Mouse (Mus musculus): ENCODE measurements around the gene Krt34. TPM values are rescaled to one million over a fixed set of nuclear protein-coding genes. Genes with fewer than 3 reads are reported as not detected.

The Krt34 gene
- 1.1 and 2.6 TPM in 2 replicates for polyA plus RNA-seq (2015; fragmentation: Nextera tagmentation; extraction: Ambion mirVana)

DNA sequence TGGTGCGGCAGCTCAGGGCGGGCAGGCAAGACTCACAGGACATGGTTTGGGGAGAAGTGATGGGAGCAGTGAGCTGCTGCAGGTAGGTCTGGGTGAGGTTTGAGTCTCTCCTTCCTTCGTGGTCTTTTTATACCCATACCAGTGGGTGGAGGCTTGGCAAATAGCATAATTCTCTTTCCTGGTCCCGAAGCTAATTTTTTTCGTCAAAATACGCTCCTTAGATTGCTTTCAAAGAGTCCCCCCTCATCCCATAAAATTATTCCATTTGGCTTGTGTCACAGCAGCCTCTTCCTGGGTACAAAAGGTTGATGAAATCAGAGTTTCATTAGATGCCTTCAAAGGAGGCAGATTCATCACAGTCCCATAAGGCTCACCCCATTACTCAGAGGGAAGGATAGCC lies at the start of gene Krt34:
Gene Krt34, minus strand, starts transcription at position 101 of the 400 bp plus-strand sequence.
- no peaks in the 10 kb centered on the region for H3K4me1 ChIP-seq
- no peak for ATAC-seq (ENCODE audit: insufficient number of reproducible peaks, low FRiP score, low TSS enrichment, low read depth)
- no peaks in the 10 kb centered on the region for H3K9me3 ChIP-seq
- no peaks in the 10 kb centered on the region for H3K36me3 ChIP-seq
- H3K4me3 ChIP-seq: no peak within 1 kb of the TSS
- no peak within 1 kb of the TSS for H3K27ac ChIP-seq
- no peak within 1 kb of the TSS for H3K4me2 ChIP-seq
- WGBS: 81% methylated on average over 6 of the region's 6 CpGs
- no peaks in the 10 kb centered on the region for H3K27me3 ChIP-seq
- H3K9ac ChIP-seq: no peak within 1 kb of the TSS

GRCm38 (mm10) chr11:100088378-100089025 lies 47.1 kb upstream of the Krt34 start:
- no peak overlapping the region for H3K4me2 ChIP-seq
- no peak overlapping the region for H3K4me3 ChIP-seq
- H3K27me3 ChIP-seq: no peaks in the 10 kb centered on the region
- 58% methylated on average over 7 of the region's 7 CpGs for WGBS
- no peak overlapping the region for H3K9ac ChIP-seq
- no peaks in the 10 kb centered on the region for H3K4me1 ChIP-seq
- H3K36me3 ChIP-seq: no peaks in the 10 kb centered on the region
- ATAC-seq (ENCODE audit: insufficient number of reproducible peaks, low FRiP score, low TSS enrichment, low read depth): no peak
- no peak overlapping the region for H3K27ac ChIP-seq
- H3K9me3 ChIP-seq: no peaks in the 10 kb centered on the region

DNA sequence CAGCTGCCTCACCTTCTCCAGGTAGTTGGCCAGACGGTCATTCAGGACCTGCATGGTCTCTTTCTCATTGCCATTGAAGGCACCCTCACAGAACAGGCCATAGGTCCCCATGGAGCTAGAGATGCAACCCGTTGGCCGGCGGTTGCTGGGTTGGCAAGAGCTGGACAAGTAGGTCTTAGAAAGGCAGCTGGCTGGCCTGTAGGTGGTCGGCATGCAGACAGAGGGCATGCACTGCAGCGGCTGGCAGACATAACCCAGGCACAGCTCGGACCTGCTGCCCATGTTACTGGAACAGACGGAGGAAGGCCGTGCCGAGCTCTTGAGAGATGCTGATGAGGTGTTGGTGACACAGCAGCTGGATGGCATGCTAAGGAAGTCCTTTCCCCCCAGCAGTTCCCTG lies 46.5 kb upstream of the Krt34 start, which contains the start of gene Krt32:
Gene Krt32, minus strand, starts transcription at position 366 of the 400 bp plus-strand sequence.
- no peaks in the 10 kb centered on the region for H3K27me3 ChIP-seq
- 82% methylated on average over 10 of the region's 10 CpGs for WGBS
- no peak within 1 kb of the TSS for H3K4me3 ChIP-seq
- no peaks in the 10 kb centered on the region for H3K36me3 ChIP-seq
- no peaks in the 10 kb centered on the region for H3K9me3 ChIP-seq
- H3K4me2 ChIP-seq: no peak within 1 kb of the TSS
- no peaks in the 10 kb centered on the region for H3K4me1 ChIP-seq
- ATAC-seq (ENCODE audit: insufficient number of reproducible peaks, low FRiP score, low TSS enrichment, low read depth): no peak
- H3K27ac ChIP-seq: no peak within 1 kb of the TSS
- no peak within 1 kb of the TSS for H3K9ac ChIP-seq

- H3K27me3 ChIP-seq: no peaks in the 10 kb centered on the region
- no peaks in the 10 kb centered on the region for H3K9me3 ChIP-seq
- no peak overlapping the region for H3K4me3 ChIP-seq
- no peaks in the 10 kb centered on the region for H3K36me3 ChIP-seq
- no peak for ATAC-seq (ENCODE audit: insufficient number of reproducible peaks, low FRiP score, low TSS enrichment, low read depth)
- H3K4me2 ChIP-seq: no peak overlapping the region
- no peak overlapping the region for H3K9ac ChIP-seq
- H3K27ac ChIP-seq: no peak overlapping the region
- WGBS: 45% methylated on average over 1 of the region's 1 CpGs
- no peaks in the 10 kb centered on the region for H3K4me1 ChIP-seq
Observed at GRCm38 (mm10) chr11:100073873-100074272, 32.5 kb upstream of the Krt34 start.

GRCm38 (mm10) chr11:100067293-100068036 lies 26.1 kb upstream of the Krt34 start:
- no peak; the same call in 1 of the 2 replicates for ATAC-seq (ENCODE audit: insufficient number of reproducible peaks, low FRiP score, low TSS enrichment, low read depth)
- no peak overlapping the region for H3K4me3 ChIP-seq
- no peak overlapping the region for H3K9ac ChIP-seq
- no peaks in the 10 kb centered on the region for H3K9me3 ChIP-seq
- H3K27ac ChIP-seq: 0 out of 2 replicates have a peak overlapping the region, but pooled peaks have one; percentile 29
- H3K4me1 ChIP-seq: no peaks in the 10 kb centered on the region
- H3K27me3 ChIP-seq: no peaks in the 10 kb centered on the region
- no peak overlapping the region for H3K4me2 ChIP-seq
- 73% methylated on average over 17 of the region's 17 CpGs for WGBS
- no peaks in the 10 kb centered on the region for H3K36me3 ChIP-seq

GRCm38 (mm10) chr11:100066236-100067010 lies 25.1 kb upstream of the Krt34 start:
- no peak for ATAC-seq (ENCODE audit: insufficient number of reproducible peaks, low FRiP score, low TSS enrichment, low read depth)
- 65% methylated on average over 12 of the region's 12 CpGs for WGBS

DNA sequence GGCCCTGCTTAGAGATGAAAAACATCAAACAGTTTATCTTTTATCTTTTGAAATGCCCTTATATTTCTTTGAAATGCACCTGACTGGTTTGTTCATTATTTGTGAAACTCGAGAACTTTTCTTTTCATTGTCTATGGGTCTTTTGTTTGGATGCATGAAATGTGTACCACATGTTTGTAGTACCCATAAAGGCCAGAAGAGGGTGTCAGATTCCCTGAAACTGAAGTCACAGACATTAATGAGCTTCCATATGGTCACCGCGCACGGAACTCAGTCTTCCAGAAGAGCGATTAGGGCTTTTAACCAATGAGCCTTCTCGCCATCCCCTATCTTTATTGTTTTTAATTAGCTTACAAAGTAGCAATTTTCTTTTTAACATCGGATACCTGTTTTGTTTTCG lies 17.5 kb upstream of the Krt34 start:
- ATAC-seq (ENCODE audit: insufficient number of reproducible peaks, low FRiP score, low TSS enrichment, low read depth): no peak
- Histone ChIP-seq H3K4me2 (no peak overlapping the region), H3K36me3 (no peaks in the 10 kb centered on the region), H3K27ac (no peak overlapping the region), H3K4me1 (0 out of 2 replicates have a peak, but pooled peaks cover 2% of the 10 kb centered on the region), H3K27me3 (no peaks in the 10 kb centered on the region), H3K9ac (no peak overlapping the region), H3K9me3 (no peaks in the 10 kb centered on the region), H3K4me3 (no peak overlapping the region)
- 67% methylated on average over 8 of the region's 8 CpGs for WGBS

More at GRCm38 (mm10) chr11:100066236-100067010, 25.1 kb upstream of the Krt34 start:
- Histone ChIP-seq H3K9me3 (no peaks in the 10 kb centered on the region), H3K27ac (no peak overlapping the region), H3K4me2 (no peak overlapping the region), H3K4me1 (no peaks in the 10 kb centered on the region), H3K36me3 (no peaks in the 10 kb centered on the region), H3K4me3 (no peak overlapping the region), H3K9ac (no peak overlapping the region), H3K27me3 (no peaks in the 10 kb centered on the region)

GRCm38 (mm10) chr11:100055686-100056655 lies 14.6 kb upstream of the Krt34 start:
- Histone ChIP-seq H3K36me3 (no peaks in the 10 kb centered on the region), H3K4me2 (no peak overlapping the region), H3K4me3 (no peak overlapping the region), H3K27me3 (no peaks in the 10 kb centered on the region), H3K9me3 (no peaks in the 10 kb centered on the region), H3K4me1 (0 out of 2 replicates have a peak, but pooled peaks cover 2% of the 10 kb centered on the region), H3K9ac (no peak overlapping the region), H3K27ac (no peak overlapping the region)
- ATAC-seq (ENCODE audit: insufficient number of reproducible peaks, low FRiP score, low TSS enrichment, low read depth): no peak
- WGBS: 63% methylated on average over 9 of the region's 9 CpGs

GRCm38 (mm10) chr11:100050451-100050850 lies 9.1 kb upstream of the Krt34 start, which contains the start of gene Krt31:
TSS of gene Krt31 (minus strand) at chr11:100050551.
- no peaks in the 10 kb centered on the region for H3K9me3 ChIP-seq
- no peaks in the 10 kb centered on the region for H3K36me3 ChIP-seq
- 77% methylated on average over 3 of the region's 3 CpGs for WGBS
- no peak for ATAC-seq (ENCODE audit: insufficient number of reproducible peaks, low FRiP score, low TSS enrichment, low read depth)
- H3K4me2 ChIP-seq: no peak within 1 kb of the TSS
- no peaks in the 10 kb centered on the region for H3K4me1 ChIP-seq
- H3K27ac ChIP-seq: no peak within 1 kb of the TSS
- H3K4me3 ChIP-seq: no peak within 1 kb of the TSS
- H3K27me3 ChIP-seq: no peaks in the 10 kb centered on the region
- no peak within 1 kb of the TSS for H3K9ac ChIP-seq

- Histone ChIP-seq H3K4me2 (no peak overlapping the region), H3K9ac (no peak overlapping the region), H3K27ac (no peak overlapping the region), H3K4me3 (no peak overlapping the region), H3K27me3 (no peaks in the 10 kb centered on the region), H3K4me1 (no peaks in the 10 kb centered on the region), H3K9me3 (no peaks in the 10 kb centered on the region), H3K36me3 (no peaks in the 10 kb centered on the region)
- WGBS: 69% methylated on average over 2 of the region's 2 CpGs
- ATAC-seq (ENCODE audit: insufficient number of reproducible peaks, low FRiP score, low TSS enrichment, low read depth): no peak
Observed at GRCm38 (mm10) chr11:100047193-100047592, 5.8 kb upstream of the Krt34 start.

DNA sequence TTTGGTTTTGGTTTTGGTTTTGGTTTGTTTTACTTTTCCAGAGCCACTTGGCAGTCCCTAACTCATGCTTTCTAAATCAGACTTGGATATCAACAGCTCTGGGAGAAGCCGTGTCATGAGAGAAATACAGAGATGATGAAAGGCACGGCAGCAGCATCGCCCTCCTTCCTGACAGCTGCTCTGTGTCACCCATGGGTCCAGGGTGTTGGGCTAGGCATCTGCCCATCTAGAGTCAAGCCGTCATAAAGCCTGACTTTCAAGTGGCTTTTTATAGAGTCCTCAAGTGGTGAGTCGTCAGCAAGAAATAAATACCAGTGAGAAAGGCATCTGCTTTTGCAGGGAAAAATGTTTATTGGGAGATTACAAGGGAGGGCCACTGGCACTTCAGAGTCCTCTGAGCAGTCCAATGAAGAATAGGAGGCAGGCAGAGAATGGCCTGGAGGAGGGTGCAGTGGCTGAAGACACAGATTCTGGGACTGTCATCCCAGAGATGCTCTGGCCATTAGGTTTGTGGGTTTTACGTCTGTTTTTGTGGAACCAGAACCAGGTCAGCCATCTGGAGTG lies 5.0 kb upstream of the Krt34 start:
- Histone ChIP-seq H3K27me3 (no peaks in the 10 kb centered on the region), H3K36me3 (no peaks in the 10 kb centered on the region), H3K4me2 (no peak overlapping the region), H3K27ac (no peak overlapping the region), H3K4me1 (no peaks in the 10 kb centered on the region), H3K9ac (no peak overlapping the region), H3K9me3 (no peaks in the 10 kb centered on the region), H3K4me3 (no peak overlapping the region)
- no peak for ATAC-seq (ENCODE audit: insufficient number of reproducible peaks, low FRiP score, low TSS enrichment, low read depth)
- WGBS: 67% methylated on average over 6 of the region's 6 CpGs

Data from limb, embryonic 15.5 days (tissue).